Mouse (Mus musculus): Measurements from ENCODE around the gene Calm5. TPM values are rescaled to one million over a fixed set of nuclear protein-coding genes. Genes with fewer than 3 reads are reported as not detected.
"Not testable (repeated sequence)": the region's sequence is repeated elsewhere in the genome, so short reads cannot be mapped to it uniquely, and the experiment has no call there.

The Calm5 gene
- polyA plus RNA-seq (2011; ENCODE audit: insufficient read depth, insufficient read length, low replicate concordance, missing spikeins) = not detected in 2 replicates

DNA sequence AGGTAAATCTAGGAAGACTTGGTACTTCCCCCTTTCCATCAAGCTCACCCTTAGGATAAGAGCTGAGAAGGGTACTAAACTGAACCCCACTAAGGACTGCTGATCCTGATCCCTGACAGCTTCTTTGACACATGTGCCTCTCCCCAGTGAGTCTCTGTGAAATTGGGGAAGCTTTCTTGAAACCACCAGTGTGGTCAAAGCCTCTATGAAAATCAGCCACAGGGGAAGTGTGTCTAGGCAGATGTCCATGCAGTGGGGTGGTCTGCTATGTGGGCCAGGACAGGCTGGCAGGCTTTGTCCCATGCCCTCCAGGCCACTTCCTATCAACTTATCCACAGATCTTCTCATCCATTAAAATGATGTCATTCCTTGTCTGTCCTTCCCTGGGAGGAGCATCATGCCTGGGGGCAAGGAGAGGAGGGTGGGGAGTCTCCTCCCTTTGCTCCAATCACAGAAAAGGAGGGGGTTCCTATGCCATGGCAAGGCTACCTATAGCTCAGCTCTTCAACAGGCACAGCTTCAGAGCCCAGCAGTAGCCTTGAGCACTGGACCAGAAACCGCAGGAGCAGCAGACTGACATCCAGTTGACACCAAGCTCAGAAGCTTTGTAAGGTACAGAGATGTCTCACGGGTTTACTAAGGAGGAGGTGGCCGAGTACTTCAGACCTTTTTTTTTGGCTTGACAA, at the start of gene Calm5:
Gene Calm5, plus strand, starts transcription at position 526 of the 686 bp plus-strand sequence.
- H3K4me3 ChIP-seq (replicated peaks; ENCODE audit: control insufficient read depth, low read depth, low read length); H3K4me1 ChIP-seq (ENCODE audit: control insufficient read depth, insufficient read depth, low read length); H3K27ac ChIP-seq (ENCODE audit: control insufficient read depth, insufficient read depth, low read depth, low read length, poor library complexity): not testable (repeated sequence)
- WGBS = 25% methylated on average over 3 of the region's 3 CpGs

DNA sequence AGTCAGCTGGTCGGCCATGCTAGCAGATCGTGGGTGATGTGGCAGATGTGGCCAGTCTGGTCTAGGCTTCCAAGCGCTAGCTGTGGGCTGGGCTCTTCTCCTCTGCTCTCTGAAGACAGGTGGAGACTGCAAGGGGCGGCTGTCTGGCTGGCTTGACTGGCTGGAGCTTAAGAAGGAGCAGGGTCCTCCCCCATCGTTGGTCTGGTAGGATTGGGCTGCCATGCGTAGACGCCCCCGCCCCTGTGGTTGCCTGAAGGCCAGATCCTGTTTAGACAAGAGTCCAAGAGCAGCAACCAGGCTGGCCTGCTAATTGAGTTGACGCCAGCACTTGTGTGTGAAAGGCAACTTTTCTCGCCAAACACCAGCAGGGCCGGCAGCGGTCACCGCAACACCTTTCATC, 49.8 kb upstream of the Calm5 start, which contains the start of gene Calml3:
Gene Calml3, minus strand, starts transcription at position 131 of the 400 bp plus-strand sequence.
- 87% methylated on average over 13 of the region's 13 CpGs for WGBS
- TF ChIP-seq POLR2A (IDR thresholded peaks at IDR 0.05; ENCODE audit: borderline replicate concordance, control insufficient read depth, low read depth, low read length) (no peak), CTCF (IDR thresholded peaks at IDR 0.05; ENCODE audit: control insufficient read depth, insufficient read depth, low read length) (no peak)
- Histone ChIP-seq H3K27ac (ENCODE audit: control insufficient read depth, insufficient read depth, low read depth, low read length, poor library complexity) (no peak within 1 kb of the TSS), H3K4me1 (ENCODE audit: control insufficient read depth, insufficient read depth, low read length) (no peaks in the 10 kb centered on the region; the same call in 1 of the 2 replicates), H3K4me3 (replicated peaks; ENCODE audit: control insufficient read depth, low read depth, low read length) (no peak within 1 kb of the TSS)

DNA sequence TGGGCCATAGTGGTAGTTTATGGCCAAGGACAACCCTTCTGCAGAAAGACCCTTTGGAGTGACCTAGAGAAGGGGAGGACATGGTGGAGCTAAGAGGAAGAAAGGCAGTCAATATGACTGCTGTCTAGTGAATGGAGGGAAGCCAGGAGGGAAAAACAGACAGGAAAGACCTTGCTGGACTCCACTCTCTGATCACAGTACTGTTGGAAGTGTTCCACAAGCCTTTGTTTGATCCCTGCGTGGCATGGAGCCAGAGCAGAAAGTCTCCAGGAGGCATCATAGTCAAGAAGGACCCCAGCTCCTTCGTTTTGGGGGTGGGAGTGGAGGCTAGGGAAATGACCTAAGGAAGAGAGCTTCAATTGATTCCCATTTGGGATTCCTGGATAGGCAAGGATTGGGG, 48.8 kb upstream of the Calm5 start:
- TF ChIP-seq CTCF (IDR thresholded peaks at IDR 0.05; ENCODE audit: control insufficient read depth, insufficient read depth, low read length) = no peak
- no peak for TF ChIP-seq POLR2A (IDR thresholded peaks at IDR 0.05; ENCODE audit: borderline replicate concordance, control insufficient read depth, low read depth, low read length)
- Histone ChIP-seq H3K4me1 (ENCODE audit: control insufficient read depth, insufficient read depth, low read length) (no peaks in the 10 kb centered on the region; the same call in 1 of the 2 replicates), H3K27ac (ENCODE audit: control insufficient read depth, insufficient read depth, low read depth, low read length, poor library complexity) (no peak overlapping the region), H3K4me3 (replicated peaks; ENCODE audit: control insufficient read depth, low read depth, low read length) (no peak overlapping the region)
- WGBS = 65% methylated on average over 2 of the region's 2 CpGs

DNA sequence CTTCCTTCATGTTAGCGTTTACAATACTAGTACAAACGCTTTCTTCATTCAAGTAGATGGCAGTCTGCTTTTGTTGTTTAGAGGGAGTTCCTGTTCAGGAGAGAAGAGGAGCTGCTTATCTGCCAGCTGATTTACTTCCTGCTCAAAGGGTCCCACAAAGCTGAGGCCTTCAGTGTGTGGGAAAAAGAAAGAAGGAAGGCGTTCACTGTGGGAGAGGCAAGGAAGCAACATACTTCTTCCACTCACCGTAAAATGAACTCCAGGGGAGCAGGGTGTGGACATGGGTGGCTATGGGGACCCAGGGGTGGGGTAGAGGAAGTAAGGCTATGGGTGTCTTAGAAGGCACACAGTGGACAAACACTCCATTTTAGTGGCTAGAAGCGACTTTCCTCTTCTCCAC, 48.3 kb upstream of the Calm5 start:
- Histone ChIP-seq H3K27ac (ENCODE audit: control insufficient read depth, insufficient read depth, low read depth, low read length, poor library complexity) (no peak overlapping the region), H3K4me3 (replicated peaks; ENCODE audit: control insufficient read depth, low read depth, low read length) (no peak overlapping the region), H3K4me1 (ENCODE audit: control insufficient read depth, insufficient read depth, low read length) (no peaks in the 10 kb centered on the region; the same call in 1 of the 2 replicates)
- 28% methylated on average over 5 of the region's 5 CpGs for WGBS
- TF ChIP-seq CTCF (IDR thresholded peaks at IDR 0.05; ENCODE audit: control insufficient read depth, insufficient read depth, low read length) (no peak), POLR2A (IDR thresholded peaks at IDR 0.05; ENCODE audit: borderline replicate concordance, control insufficient read depth, low read depth, low read length) (no peak)

DNA sequence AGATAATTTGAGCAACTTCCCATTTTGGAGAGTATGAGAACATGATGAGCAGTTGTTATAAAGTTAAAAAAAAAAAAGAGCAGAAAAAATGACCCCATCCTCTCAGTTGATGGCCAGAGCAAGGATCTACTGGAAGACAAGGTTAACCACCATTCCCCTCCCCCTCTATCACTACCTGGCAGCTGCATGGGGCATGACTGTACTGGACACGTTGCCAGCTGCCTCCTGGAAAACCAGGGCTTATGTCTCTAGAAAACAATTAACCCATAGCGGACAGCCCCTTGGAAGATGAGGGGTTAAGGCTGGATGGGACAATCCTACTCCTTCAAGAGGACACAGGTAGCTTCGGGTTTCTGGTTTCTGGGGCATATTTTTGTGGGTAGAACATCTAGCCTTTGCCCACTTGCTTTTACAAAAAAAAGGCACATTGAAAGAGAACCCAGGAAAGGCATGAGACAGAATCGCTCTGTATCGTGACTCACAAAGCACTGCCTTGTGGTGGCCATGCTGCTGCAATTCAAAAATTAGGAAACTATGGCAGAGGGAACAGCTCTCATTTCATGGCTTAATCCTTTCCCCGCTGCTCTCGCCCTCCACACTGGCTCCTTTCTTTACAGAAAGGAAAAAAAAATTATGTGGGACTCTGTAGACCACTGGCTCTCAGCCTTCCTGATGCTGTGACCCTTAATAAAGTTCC, 46.7 kb upstream of the Calm5 start:
- Histone ChIP-seq H3K4me3 (replicated peaks; ENCODE audit: control insufficient read depth, low read depth, low read length) (no peak overlapping the region), H3K27ac (ENCODE audit: control insufficient read depth, insufficient read depth, low read depth, low read length, poor library complexity) (no peak overlapping the region), H3K4me1 (ENCODE audit: control insufficient read depth, insufficient read depth, low read length) (no peaks in the 10 kb centered on the region; the same call in 1 of the 2 replicates)
- TF ChIP-seq POLR2A (IDR thresholded peaks at IDR 0.05; ENCODE audit: borderline replicate concordance, control insufficient read depth, low read depth, low read length) (no peak), CTCF (IDR thresholded peaks at IDR 0.05; ENCODE audit: control insufficient read depth, insufficient read depth, low read length) (no peak)
- 77% methylated on average over 7 of the region's 7 CpGs for WGBS

DNA sequence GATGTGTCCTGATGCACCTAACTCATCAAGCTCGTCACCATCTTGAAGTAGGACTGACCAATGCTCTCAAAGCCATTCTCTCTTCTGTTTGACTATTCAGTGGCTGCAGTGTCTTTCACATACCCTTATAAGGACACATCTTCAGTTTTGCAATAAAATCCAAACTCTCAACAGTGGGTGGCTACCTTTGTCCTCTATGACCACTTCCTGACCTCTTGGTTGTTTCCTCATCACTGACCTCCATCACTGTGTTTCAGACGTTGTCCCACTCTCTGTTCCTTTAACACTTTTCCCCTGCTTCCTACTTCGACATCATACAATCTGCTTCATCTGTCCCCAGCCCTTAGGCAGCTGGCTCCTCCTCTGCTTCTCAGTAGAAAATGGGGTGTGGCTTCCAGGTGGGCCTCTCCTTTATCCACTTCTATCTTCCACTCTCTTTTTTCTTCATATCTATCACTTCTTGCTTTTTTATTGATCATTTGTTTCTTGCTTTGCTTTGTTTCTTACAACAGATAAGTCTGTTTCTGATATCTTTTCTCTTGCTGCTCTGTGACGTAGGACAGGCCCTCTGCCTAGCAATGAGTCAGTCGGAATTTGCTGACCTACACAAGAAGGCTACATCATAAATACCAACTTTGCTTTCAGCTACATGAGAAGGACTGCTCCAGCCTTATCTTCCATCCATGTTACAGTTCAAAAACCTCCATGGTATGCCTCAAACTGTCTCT, 35.8 kb upstream of the Calm5 start:
- Histone ChIP-seq H3K4me3 (replicated peaks; ENCODE audit: control insufficient read depth, low read depth, low read length) (no peak overlapping the region), H3K27ac (ENCODE audit: control insufficient read depth, insufficient read depth, low read depth, low read length, poor library complexity) (no peak overlapping the region), H3K4me1 (ENCODE audit: control insufficient read depth, insufficient read depth, low read length) (peaks cover 1% of the 10 kb centered on the region; the same call in 1 of the 2 replicates)
- TF ChIP-seq POLR2A (IDR thresholded peaks at IDR 0.05; ENCODE audit: borderline replicate concordance, control insufficient read depth, low read depth, low read length) = no peak
- TF ChIP-seq CTCF (IDR thresholded peaks at IDR 0.05; ENCODE audit: control insufficient read depth, insufficient read depth, low read length) = no peak
- 56% methylated on average over 5 of the region's 5 CpGs for WGBS

DNA sequence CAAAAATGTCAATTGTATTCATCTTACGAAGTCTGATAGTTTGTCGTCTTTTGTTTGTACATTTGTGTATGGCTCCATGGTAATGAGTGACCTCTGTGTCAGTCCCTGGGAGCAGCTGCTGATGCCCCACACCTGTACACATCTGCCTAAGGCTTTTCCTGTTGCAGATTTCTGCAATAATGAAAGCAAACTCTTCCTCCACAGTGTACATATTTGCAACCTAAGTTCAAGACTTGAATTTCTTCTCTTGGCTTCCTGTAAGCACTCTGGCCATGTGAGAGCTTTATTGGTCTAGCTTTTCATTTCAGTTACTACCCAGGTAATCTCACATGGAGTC, 35.3 kb upstream of the Calm5 start:
- H3K4me1 ChIP-seq (ENCODE audit: control insufficient read depth, insufficient read depth, low read length) = peaks cover 1% of the 10 kb centered on the region; the same call in 1 of the 2 replicates
- no peak overlapping the region for H3K27ac ChIP-seq (ENCODE audit: control insufficient read depth, insufficient read depth, low read depth, low read length, poor library complexity)
- 80% methylated on average over 2 of the region's 2 CpGs for WGBS
- TF ChIP-seq POLR2A (IDR thresholded peaks at IDR 0.05; ENCODE audit: borderline replicate concordance, control insufficient read depth, low read depth, low read length) (no peak), CTCF (IDR thresholded peaks at IDR 0.05; ENCODE audit: control insufficient read depth, insufficient read depth, low read length) (no peak)
- H3K4me3 ChIP-seq (replicated peaks; ENCODE audit: control insufficient read depth, low read depth, low read length) = no peak overlapping the region

DNA sequence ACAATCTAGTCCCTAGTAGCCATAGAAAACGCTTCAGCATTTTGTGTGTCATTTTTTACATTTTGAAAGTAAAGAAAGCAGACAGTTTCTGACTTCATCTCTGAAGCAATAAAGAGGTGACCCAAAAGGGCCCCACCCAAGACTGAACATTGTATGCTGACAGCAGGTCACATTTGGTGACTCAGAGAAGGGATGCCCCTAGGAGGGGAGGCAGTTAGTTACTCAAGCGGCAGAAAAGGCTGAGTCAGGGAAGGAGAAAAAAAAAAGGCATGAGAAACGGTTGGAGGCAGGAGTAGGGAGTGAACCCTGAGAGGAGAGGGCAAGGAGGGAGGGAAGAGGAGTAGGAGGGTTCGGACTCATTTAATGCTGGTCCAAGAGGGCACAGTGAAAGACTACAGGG, 31.9 kb upstream of the Calm5 start:
- TF ChIP-seq CTCF (IDR thresholded peaks at IDR 0.05; ENCODE audit: control insufficient read depth, insufficient read depth, low read length) = no peak
- TF ChIP-seq POLR2A (IDR thresholded peaks at IDR 0.05; ENCODE audit: borderline replicate concordance, control insufficient read depth, low read depth, low read length) = no peak
- H3K4me3 ChIP-seq (replicated peaks; ENCODE audit: control insufficient read depth, low read depth, low read length) = no peak overlapping the region
- H3K27ac ChIP-seq (ENCODE audit: control insufficient read depth, insufficient read depth, low read depth, low read length, poor library complexity) = no peak overlapping the region
- WGBS = 49% methylated on average over 4 of the region's 4 CpGs
- peaks cover 1% of the 10 kb centered on the region; the same call in 1 of the 2 replicates for H3K4me1 ChIP-seq (ENCODE audit: control insufficient read depth, insufficient read depth, low read length)

Data from bone marrow, adult 2 months (tissue).